Mouse (Mus musculus): ENCODE data around the gene Zfp426. TPM values are rescaled to one million over a fixed set of nuclear protein-coding genes. Genes with fewer than 3 reads are reported as not detected.
A peak's percentile ranks its signal among the peaks of the same experiment; 100 is the strongest.

The Zfp426 gene
- polyA plus RNA-seq, 1 experiment from 2014 or later = 22.6 TPM

DNA sequence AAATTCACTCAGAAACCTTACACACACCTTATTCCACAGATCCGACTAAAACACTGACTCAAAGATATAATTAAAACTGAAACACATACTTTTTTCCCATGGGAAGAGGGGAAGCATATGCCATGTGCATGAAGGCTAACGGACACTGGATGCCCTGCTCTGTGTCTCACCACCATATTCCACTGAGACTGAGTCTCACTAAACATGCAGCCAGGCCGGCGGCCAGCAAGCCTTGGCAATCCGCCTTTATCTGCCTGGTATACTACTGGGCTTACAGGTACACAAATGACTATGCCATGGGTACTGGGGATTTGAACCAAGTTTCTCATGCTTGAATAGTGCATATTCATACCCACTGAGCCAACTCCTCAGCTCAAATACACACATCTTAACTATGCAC, 13.2 kb downstream of the Zfp426 start:
- H3K4me3 ChIP-seq (ENCODE audit: low read length) = no peak overlapping the region
- H3K27ac ChIP-seq (ENCODE audit: low read depth, low read length) = no peak overlapping the region
- no peaks in the 10 kb centered on the region for H3K9me3 ChIP-seq (ENCODE audit: control insufficient read depth, low read length)
- H3K4me2 ChIP-seq (replicated peaks; ENCODE audit: low read depth, low read length) = no peak overlapping the region
- ATAC-seq (ENCODE audit: low FRiP score, low TSS enrichment) = no peak
- peaks cover 46% of the 10 kb centered on the region for H3K36me3 ChIP-seq (ENCODE audit: control insufficient read depth, insufficient read depth, low read length)
- WGBS = 96% methylated on average over 5 of the region's 5 CpGs
- H3K9ac ChIP-seq (ENCODE audit: low read depth, low read length) = no peak overlapping the region
- H3K4me1 ChIP-seq (ENCODE audit: control insufficient read depth, insufficient read depth, low read length) = no peaks in the 10 kb centered on the region
- H3K27me3 ChIP-seq (ENCODE audit: control insufficient read depth, insufficient read depth, low read length) = no peaks in the 10 kb centered on the region

DNA sequence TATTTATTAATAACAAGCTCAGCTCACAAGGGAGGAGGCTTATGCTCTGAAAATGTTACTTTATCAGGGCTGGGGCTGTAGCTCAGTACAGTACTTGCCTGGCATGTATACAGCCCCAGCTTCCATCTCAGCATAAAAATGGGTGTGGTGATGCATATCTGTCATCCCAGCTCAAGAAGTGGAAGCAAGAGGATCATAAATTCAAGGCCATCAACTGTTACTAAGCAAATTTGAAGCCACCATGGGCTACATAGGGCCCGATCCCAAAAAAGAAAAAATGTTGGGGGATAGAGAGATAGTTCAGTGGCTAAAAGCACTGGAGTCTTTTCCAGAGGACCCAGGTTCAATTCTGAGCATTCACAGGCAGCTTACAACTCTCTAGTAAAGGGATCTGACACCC, 15.9 kb downstream of the Zfp426 start:
- WGBS = 93% methylated on average over 1 of the region's 1 CpGs
- Histone ChIP-seq H3K9ac (ENCODE audit: low read depth, low read length) (no peak overlapping the region), H3K4me1 (ENCODE audit: control insufficient read depth, insufficient read depth, low read length) (no peaks in the 10 kb centered on the region), H3K9me3 (ENCODE audit: control insufficient read depth, low read length) (no peaks in the 10 kb centered on the region), H3K27ac (ENCODE audit: low read depth, low read length) (no peak overlapping the region), H3K4me2 (replicated peaks; ENCODE audit: low read depth, low read length) (no peak overlapping the region), H3K36me3 (ENCODE audit: control insufficient read depth, insufficient read depth, low read length) (peaks cover 61% of the 10 kb centered on the region), H3K4me3 (ENCODE audit: low read length) (no peak overlapping the region), H3K27me3 (ENCODE audit: control insufficient read depth, insufficient read depth, low read length) (no peaks in the 10 kb centered on the region)
- ATAC-seq (ENCODE audit: low FRiP score, low TSS enrichment) = no peak

DNA sequence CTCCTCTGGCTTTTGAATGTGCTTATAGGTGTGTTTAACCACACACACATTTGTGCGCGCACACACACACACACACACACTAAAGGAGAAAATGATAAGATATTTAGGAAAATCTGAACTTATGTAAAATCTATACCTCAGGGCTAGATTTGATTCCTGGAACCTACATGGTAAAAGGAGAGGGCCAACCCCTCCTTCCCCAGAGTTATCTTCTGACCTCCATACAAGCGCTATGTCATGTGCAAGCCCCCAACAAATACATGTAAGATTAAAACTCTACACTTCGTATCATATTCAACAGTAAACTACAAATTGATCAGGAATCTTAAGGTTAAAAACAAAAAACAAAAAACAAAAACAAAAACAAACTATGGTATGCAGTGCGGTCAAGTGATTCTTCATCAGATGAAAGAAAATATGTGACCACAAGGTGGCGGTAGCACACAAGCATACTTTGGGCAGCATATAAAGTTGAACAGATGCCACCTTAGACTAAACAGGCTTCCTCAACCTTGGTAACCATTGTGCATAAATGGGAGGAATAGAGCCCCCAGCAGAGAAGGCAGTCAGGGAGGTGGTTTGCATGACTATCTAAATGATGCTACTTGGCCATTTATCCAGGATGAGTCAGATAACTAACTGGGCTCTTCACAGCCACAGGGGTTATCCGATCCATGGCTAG, 25.6 kb downstream of the Zfp426 start:
- 53% methylated on average over 7 of the region's 7 CpGs for WGBS
- Histone ChIP-seq H3K4me2 (replicated peaks; ENCODE audit: low read depth, low read length) (no peak overlapping the region), H3K4me3 (ENCODE audit: low read length) (no peak overlapping the region)

DNA sequence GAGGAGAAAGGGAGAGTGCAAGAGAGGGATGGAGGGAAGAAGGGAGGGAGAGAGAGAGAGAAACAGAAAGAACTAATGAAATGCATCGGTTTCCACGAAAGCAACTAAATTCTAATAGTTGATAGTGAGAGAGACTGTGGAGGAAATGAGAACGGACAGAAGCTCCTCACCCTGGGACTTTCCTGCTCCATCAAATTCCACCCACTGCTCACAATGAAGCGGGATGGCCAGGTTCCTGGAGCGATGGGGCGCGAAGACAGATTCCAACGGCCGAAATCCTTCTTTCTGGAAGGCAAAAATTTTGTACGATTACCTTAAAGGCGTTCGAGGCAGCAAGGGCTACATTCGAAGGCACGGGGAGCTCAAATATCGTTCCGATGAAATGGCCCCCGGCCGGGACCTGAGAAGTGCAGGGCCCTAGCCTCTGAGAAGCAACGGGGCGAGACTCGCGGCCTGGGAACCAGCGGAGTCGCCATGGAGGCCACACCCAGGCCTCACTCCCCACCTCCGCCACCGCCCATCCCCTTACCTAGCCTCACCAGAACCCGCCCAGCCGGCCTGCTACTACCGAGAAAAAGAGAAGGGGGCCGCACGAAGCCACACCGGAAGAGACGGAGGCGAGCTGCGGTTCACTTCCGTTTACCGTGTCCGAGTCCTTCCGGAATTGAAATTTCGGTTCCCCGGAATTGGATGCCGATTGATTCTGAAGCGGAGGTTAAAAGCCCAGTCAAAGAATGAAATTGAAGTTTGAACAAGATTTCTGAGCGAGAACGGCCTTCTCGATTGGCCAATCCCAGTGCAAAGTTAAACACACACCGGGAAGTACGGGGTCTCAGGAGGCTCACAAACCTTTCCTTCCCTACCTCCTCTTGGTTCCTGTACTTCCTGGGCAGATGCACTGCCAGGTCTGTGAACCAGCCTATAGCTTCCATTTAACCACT, 32.9 kb downstream of the Zfp426 start, which contains the start of gene Zfp26:
Gene Zfp26, minus strand, starts transcription at position 786 of the 941 bp plus-strand sequence.
- Histone ChIP-seq H3K4me1 (ENCODE audit: control insufficient read depth, insufficient read depth, low read length) (0 out of 2 replicates have a peak, but pooled peaks cover 5% of the 10 kb centered on the region), H3K36me3 (ENCODE audit: control insufficient read depth, insufficient read depth, low read length) (peaks cover 28% of the 10 kb centered on the region), H3K4me2 (replicated peaks; ENCODE audit: low read depth, low read length) (peak within 1 kb of the TSS; percentile 73), H3K27ac (ENCODE audit: low read depth, low read length) (peak within 1 kb of the TSS; percentile 87), H3K4me3 (ENCODE audit: low read length) (peak within 1 kb of the TSS; percentile 79), H3K9ac (ENCODE audit: low read depth, low read length) (peak within 1 kb of the TSS; percentile 86), H3K9me3 (ENCODE audit: control insufficient read depth, low read length) (no peaks in the 10 kb centered on the region), H3K27me3 (ENCODE audit: control insufficient read depth, insufficient read depth, low read length) (no peaks in the 10 kb centered on the region)
- WGBS = under 1% methylated on average over 48 of the region's 48 CpGs
- peak; percentile 95 for ATAC-seq (ENCODE audit: low FRiP score, low TSS enrichment)

More for the DNA sequence above, 25.6 kb downstream of the Zfp426 start:
- H3K27me3 ChIP-seq (ENCODE audit: control insufficient read depth, insufficient read depth, low read length) = no peaks in the 10 kb centered on the region
- peak; percentile 56; the same call in 1 of the 2 replicates for ATAC-seq (ENCODE audit: low FRiP score, low TSS enrichment)
- peaks cover 14% of the 10 kb centered on the region; the same call in 1 of the 2 replicates for H3K9me3 ChIP-seq (ENCODE audit: control insufficient read depth, low read length)
- H3K36me3 ChIP-seq (ENCODE audit: control insufficient read depth, insufficient read depth, low read length) = peaks cover 32% of the 10 kb centered on the region
- H3K27ac ChIP-seq (ENCODE audit: low read depth, low read length) = no peak overlapping the region
- no peak overlapping the region for H3K9ac ChIP-seq (ENCODE audit: low read depth, low read length)
- no peaks in the 10 kb centered on the region for H3K4me1 ChIP-seq (ENCODE audit: control insufficient read depth, insufficient read depth, low read length)

DNA sequence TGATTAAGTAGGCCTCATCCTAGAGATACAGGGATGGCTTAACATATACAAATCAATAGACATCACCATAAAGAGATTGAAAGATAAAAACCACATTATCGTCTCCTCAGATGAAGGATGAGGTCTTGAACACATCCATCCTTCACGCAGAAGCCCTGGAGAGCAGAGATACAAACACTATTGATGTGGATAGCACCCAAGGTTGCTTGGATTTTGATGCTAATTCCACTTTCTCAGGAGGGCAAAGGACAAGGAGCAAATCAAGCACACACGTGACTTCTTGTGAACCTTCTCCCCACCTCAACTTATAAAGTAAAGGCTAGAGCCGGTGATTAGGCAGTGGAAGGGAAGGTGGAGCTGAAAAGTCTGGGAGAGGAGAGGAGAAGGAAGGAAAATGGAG, 38.9 kb downstream of the Zfp426 start:
- Histone ChIP-seq H3K9me3 (ENCODE audit: control insufficient read depth, low read length) (no peaks in the 10 kb centered on the region), H3K9ac (ENCODE audit: low read depth, low read length) (no peak overlapping the region), H3K4me2 (replicated peaks; ENCODE audit: low read depth, low read length) (no peak overlapping the region), H3K4me3 (ENCODE audit: low read length) (no peak overlapping the region), H3K27me3 (ENCODE audit: control insufficient read depth, insufficient read depth, low read length) (no peaks in the 10 kb centered on the region), H3K4me1 (ENCODE audit: control insufficient read depth, insufficient read depth, low read length) (0 out of 2 replicates have a peak, but pooled peaks cover 3% of the 10 kb centered on the region), H3K27ac (ENCODE audit: low read depth, low read length) (no peak overlapping the region), H3K36me3 (ENCODE audit: control insufficient read depth, insufficient read depth, low read length) (peaks cover 45% of the 10 kb centered on the region)
- ATAC-seq (ENCODE audit: low FRiP score, low TSS enrichment) = no peak
- 89% methylated on average over 4 of the region's 4 CpGs for WGBS

DNA sequence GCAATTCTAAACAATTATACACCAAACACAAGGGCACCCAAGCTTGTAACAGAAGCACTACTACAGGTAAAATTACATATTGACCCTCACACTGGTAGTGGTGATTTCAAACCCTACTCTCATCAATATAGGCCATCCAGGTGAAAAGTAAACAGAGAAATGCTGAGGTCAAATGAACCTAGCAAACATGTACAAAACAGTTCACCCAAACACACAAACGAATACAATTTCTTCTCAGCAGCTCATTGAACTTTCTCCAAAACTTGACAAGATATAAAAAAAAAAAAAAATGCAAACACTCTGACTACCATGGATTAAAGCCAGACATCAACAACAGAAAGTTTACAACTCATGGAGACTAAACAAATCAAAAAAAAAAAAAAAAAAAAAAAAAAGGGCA, 41.1 kb downstream of the Zfp426 start:
- Histone ChIP-seq H3K27me3 (ENCODE audit: control insufficient read depth, insufficient read depth, low read length) (no peaks in the 10 kb centered on the region), H3K4me1 (ENCODE audit: control insufficient read depth, insufficient read depth, low read length) (no peaks in the 10 kb centered on the region), H3K4me2 (replicated peaks; ENCODE audit: low read depth, low read length) (no peak overlapping the region), H3K9me3 (ENCODE audit: control insufficient read depth, low read length) (no peaks in the 10 kb centered on the region), H3K36me3 (ENCODE audit: control insufficient read depth, insufficient read depth, low read length) (peaks cover 38% of the 10 kb centered on the region), H3K4me3 (ENCODE audit: low read length) (no peak overlapping the region), H3K9ac (ENCODE audit: low read depth, low read length) (no peak overlapping the region), H3K27ac (ENCODE audit: low read depth, low read length) (no peak overlapping the region)
- ATAC-seq (ENCODE audit: low FRiP score, low TSS enrichment) = no peak
- WGBS = 95% methylated on average over 1 of the region's 1 CpGs

DNA sequence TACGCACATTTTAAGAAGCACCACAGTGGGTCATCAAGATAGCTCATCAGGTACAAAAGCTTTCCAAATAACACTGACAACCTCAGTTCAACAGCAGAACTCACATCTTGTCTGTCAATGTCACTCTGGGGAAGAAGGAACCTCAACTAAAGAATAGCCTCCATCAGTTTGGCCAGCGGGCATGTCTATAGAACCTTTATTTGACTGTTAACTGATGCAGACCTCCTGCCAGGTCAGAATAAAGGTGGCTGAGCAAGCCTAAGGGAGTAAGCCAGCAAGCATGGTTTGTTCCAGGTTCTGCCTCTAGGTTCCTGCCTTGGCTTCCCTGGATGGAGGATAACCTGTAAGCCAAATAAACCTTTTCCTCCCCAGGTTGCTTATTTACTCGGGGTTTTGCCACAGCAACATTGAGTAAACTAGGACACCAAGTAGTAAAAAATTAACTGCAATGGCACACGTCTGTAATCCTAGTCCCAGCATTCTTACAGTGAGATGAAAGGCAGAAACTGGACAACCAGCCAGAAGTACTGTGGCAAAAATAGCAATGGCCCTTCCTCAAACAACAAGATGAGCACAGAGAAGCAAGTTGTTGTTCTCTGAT, 49.3 kb downstream of the Zfp426 start:
- no peaks in the 10 kb centered on the region for H3K4me1 ChIP-seq (ENCODE audit: control insufficient read depth, insufficient read depth, low read length)
- H3K36me3 ChIP-seq (ENCODE audit: control insufficient read depth, insufficient read depth, low read length) = peaks cover 75% of the 10 kb centered on the region
- no peak for ATAC-seq (ENCODE audit: low FRiP score, low TSS enrichment)
- no peak overlapping the region for H3K4me2 ChIP-seq (replicated peaks; ENCODE audit: low read depth, low read length)
- H3K27me3 ChIP-seq (ENCODE audit: control insufficient read depth, insufficient read depth, low read length) = no peaks in the 10 kb centered on the region
- peaks cover 10% of the 10 kb centered on the region for H3K9me3 ChIP-seq (ENCODE audit: control insufficient read depth, low read length)
- no peak overlapping the region for H3K27ac ChIP-seq (ENCODE audit: low read depth, low read length)
- H3K4me3 ChIP-seq (ENCODE audit: low read length) = no peak overlapping the region
- no peak overlapping the region for H3K9ac ChIP-seq (ENCODE audit: low read depth, low read length)
- WGBS = 91% methylated on average over 4 of the region's 4 CpGs

DNA sequence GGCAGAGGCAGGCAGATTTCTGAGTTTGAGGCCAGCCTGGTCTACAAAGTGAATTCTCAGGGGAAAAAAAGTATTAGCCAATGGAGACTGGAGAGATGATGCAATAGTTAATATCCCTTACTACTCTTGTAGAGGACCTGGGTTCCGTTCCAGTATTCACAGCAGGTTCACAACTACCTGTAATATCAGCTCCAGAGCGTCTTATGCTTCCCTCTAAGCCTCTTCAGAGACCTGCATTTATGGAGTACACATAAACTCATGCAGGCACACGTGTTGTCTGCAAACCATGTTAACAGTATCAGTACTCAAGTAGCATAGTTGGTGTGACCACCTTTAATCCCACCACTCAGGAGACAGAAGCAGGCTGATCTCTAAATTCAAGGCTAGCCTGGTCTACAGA, 62.5 kb downstream of the Zfp426 start:
- 84% methylated on average over 3 of the region's 3 CpGs for WGBS
- Histone ChIP-seq H3K4me3 (ENCODE audit: low read length) (no peak overlapping the region), H3K4me1 (ENCODE audit: control insufficient read depth, insufficient read depth, low read length) (no peaks in the 10 kb centered on the region), H3K9me3 (ENCODE audit: control insufficient read depth, low read length) (no peaks in the 10 kb centered on the region; the same call in 1 of the 2 replicates), H3K4me2 (replicated peaks; ENCODE audit: low read depth, low read length) (no peak overlapping the region), H3K36me3 (ENCODE audit: control insufficient read depth, insufficient read depth, low read length) (no peaks in the 10 kb centered on the region; the same call in none of the 2 replicates), H3K9ac (ENCODE audit: low read depth, low read length) (no peak overlapping the region), H3K27ac (ENCODE audit: low read depth, low read length) (no peak overlapping the region), H3K27me3 (ENCODE audit: control insufficient read depth, insufficient read depth, low read length) (no peaks in the 10 kb centered on the region)
- ATAC-seq (ENCODE audit: low FRiP score, low TSS enrichment) = peak; percentile 64; the same call in 1 of the 2 replicates
